Mouse (Mus musculus) forebrain, embryonic 15.5 days (tissue): ENCODE measurements around the gene Pet2. TPM values are rescaled to one million over a fixed set of nuclear protein-coding genes. Genes with fewer than 3 reads are reported as not detected.

ENCODE experiments used
- ATAC-seq: fragments of 200-750 bp; cut with Nextera tagmentation; replicated peaks from 2 replicates; pipeline ENCODE4 v1.8.0; 2017; ENCODE audit warnings: mild to moderate bottlenecking, moderate TSS enrichment, moderate library complexity
- H3K27ac ChIP-seq: fragments of 300-500 bp; sonication (generic); replicated peaks from 2 replicates; pipeline ENCODE4 v1.5.1; 2015; ENCODE audit warnings: mild to moderate bottlenecking, inconsistent platforms
- H3K27me3 ChIP-seq: fragments of 300-500 bp; sonication (generic); 2 replicates; pipeline ENCODE4 v1.6.1; 2015; ENCODE audit warnings: inconsistent platforms
- H3K36me3 ChIP-seq: fragments of 300-500 bp; sonication (generic); 2 replicates; pipeline ENCODE4 v1.6.1; 2015; ENCODE audit warnings: mild to moderate bottlenecking, inconsistent platforms
- H3K4me1 ChIP-seq: fragments of 300-500 bp; sonication (generic); 2 replicates; pipeline ENCODE4 v1.6.1; 2015; ENCODE audit warnings: inconsistent platforms
- H3K4me2 ChIP-seq: fragments of 300-500 bp; sonication (generic); replicated peaks from 2 replicates; pipeline ENCODE4 v1.6.1; 2015; ENCODE audit warnings: mild to moderate bottlenecking, inconsistent platforms
- H3K4me3 ChIP-seq: fragments of 300-500 bp; sonication (generic); 2 replicates; pipeline ENCODE4 v1.5.1; 2015; ENCODE audit warnings: mild to moderate bottlenecking, inconsistent platforms
- H3K9ac ChIP-seq: fragments of 300-500 bp; sonication (generic); replicated peaks from 2 replicates; pipeline ENCODE4 v1.6.1; 2015; ENCODE audit warnings: mild to moderate bottlenecking, inconsistent platforms
- H3K9me3 ChIP-seq: fragments of 300-500 bp; sonication (generic); 2 replicates; pipeline ENCODE4 v1.6.1; 2016; ENCODE audit warnings: inconsistent platforms
- WGBS: fragments of 180-500 bp; shearing (Covaris S2); methylation state at CpG from one replicate; pipeline ENCODE4 v1.1.7; 2015; ENCODE audit warnings: mixed read lengths; 5-methylcytosine and 5-hydroxymethylcytosine counted together
- polyA plus RNA-seq: library from polyadenylated mRNA; unstranded; fragments of >200 nt; fragmentation: Nextera tagmentation; extraction: Ambion mirVana; gene quantifications from 2 replicates; pipeline ENCODE4 v1.2.1, GENCODE M21; 2015

Pet2 gene
- not detected in 2 replicates for polyA plus RNA-seq

GRCm38 (mm10) chrX:89409589-89409988, at the start of gene Pet2:
Gene Pet2 (minus strand): TSS chrX:89409689.
- Histone ChIP-seq H3K27ac (no peak within 1 kb of the TSS), H3K27me3 (no peaks in the 10 kb centered on the region), H3K4me3 (no peak within 1 kb of the TSS), H3K36me3 (no peaks in the 10 kb centered on the region), H3K4me1 (no peaks in the 10 kb centered on the region), H3K9me3 (no peaks in the 10 kb centered on the region), H3K9ac (no peak within 1 kb of the TSS), H3K4me2 (no peak within 1 kb of the TSS)
- 91% methylated on average over 9 of the region's 9 CpGs for WGBS
- no peak for ATAC-seq
